In the genomic region with DNA sequence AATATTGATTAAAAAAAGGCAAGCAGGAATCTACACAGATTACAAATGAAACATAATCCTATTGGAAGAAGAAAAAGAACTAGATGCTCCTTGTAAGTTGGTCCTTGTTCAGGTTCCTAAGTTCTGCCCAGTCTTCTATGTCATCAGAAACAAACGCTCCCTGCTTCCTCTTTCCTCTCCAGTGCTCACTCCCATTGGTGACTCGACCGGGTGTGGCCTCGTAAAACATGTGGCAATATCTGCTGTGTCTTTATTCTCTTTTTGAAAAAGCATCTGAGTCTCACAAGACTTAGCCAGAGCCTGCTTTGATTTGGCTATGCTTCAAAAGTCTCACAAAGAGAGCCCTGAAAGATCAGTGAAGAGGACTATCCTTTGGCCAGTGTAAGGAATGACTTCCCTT, we compare ENCODE assay signal across 10 mouse cellular contexts.
DNase-seq lines count a peak whose midpoint lies in the region; ATAC-seq and TF ChIP-seq lines count a peak whose summit lies in the region.
"Had no signal": no experiment of that assay in that cellular context is flagged by ENCODE, and none has a peak within 500 bp of the region (broad histone marks: within the 10 kb centered on the region; RNA-seq: fewer than 3 reads in every experiment).

No protein-coding gene starts in this region.

- H3K4me2 ChIP-seq in liver, postnatal 0 days (ENCODE audit: low read depth, low read length), result no peak overlapping the region
- no peak overlapping the region for H3K4me2 ChIP-seq in stomach, postnatal 0 days (replicated peaks; ENCODE audit: low read depth)
- H3K4me2 ChIP-seq in forebrain, embryonic 11.5 days (ENCODE audit: low read depth, low read length, severe bottlenecking), result no peak overlapping the region
- H3K4me2 ChIP-seq: midbrain, embryonic 15.5 days had no signal

- 0 out of 2 replicates have a peak, but pooled peaks cover 9% of the 10 kb centered on the region for H3K4me1 ChIP-seq in liver, postnatal 0 days (ENCODE audit: insufficient read depth)
- no peaks in the 10 kb centered on the region for H3K4me1 ChIP-seq in stomach, postnatal 0 days (replicated peaks; ENCODE audit: control insufficient read depth, insufficient read depth)
- no peaks in the 10 kb centered on the region for H3K4me1 ChIP-seq in forebrain, embryonic 11.5 days (replicated peaks; ENCODE audit: control insufficient read depth, insufficient read depth, low read length)
- H3K4me1 ChIP-seq: midbrain, embryonic 15.5 days had no signal

- no peak overlapping the region for H3K4me3 ChIP-seq in liver, postnatal 0 days (ENCODE audit: low read depth, low read length)
- no peak overlapping the region for H3K4me3 ChIP-seq in stomach, postnatal 0 days (ENCODE audit: low read depth, low read length)
- H3K4me3 ChIP-seq in forebrain, embryonic 11.5 days (ENCODE audit: low read depth, low read length), result no peak overlapping the region
- H3K4me3 ChIP-seq: midbrain, embryonic 15.5 days had no signal

- no peak for TF ChIP-seq CTCF in liver, postnatal 0 days (IDR thresholded peaks at IDR 0.05; ENCODE audit: low read depth)
- TF ChIP-seq CTCF in stomach, postnatal 0 days (IDR thresholded peaks at IDR 0.05; ENCODE audit: low read depth), result no peak

- H3K9me3 ChIP-seq in liver, postnatal 0 days (ENCODE audit: low read length), result no peaks in the 10 kb centered on the region
- no peaks in the 10 kb centered on the region for H3K9me3 ChIP-seq in stomach, postnatal 0 days (ENCODE audit: control insufficient read depth, low read length)
- no peaks in the 10 kb centered on the region for H3K9me3 ChIP-seq in forebrain, embryonic 11.5 days (ENCODE audit: control insufficient read depth, low read length)
- H3K9me3 ChIP-seq: midbrain, embryonic 15.5 days had no signal

- no peak overlapping the region for H3K9ac ChIP-seq in liver, postnatal 0 days (replicated peaks)
- no peak overlapping the region for H3K9ac ChIP-seq in stomach, postnatal 0 days (ENCODE audit: low read length)
- no peak overlapping the region for H3K9ac ChIP-seq in forebrain, embryonic 11.5 days (ENCODE audit: low read length)
- H3K9ac ChIP-seq: midbrain, embryonic 15.5 days had no signal

- no peaks in the 10 kb centered on the region for H3K36me3 ChIP-seq in liver, postnatal 0 days (replicated peaks; ENCODE audit: insufficient read depth, low read length)
- no peaks in the 10 kb centered on the region for H3K36me3 ChIP-seq in stomach, postnatal 0 days (ENCODE audit: control insufficient read depth, insufficient read depth, low read length)
- no peaks in the 10 kb centered on the region for H3K36me3 ChIP-seq in forebrain, embryonic 11.5 days (ENCODE audit: control insufficient read depth, insufficient read depth, low read length)
- H3K36me3 ChIP-seq: midbrain, embryonic 15.5 days had no signal

- H3K27ac ChIP-seq in liver, postnatal 0 days (ENCODE audit: low read depth), result no peak overlapping the region
- H3K27ac ChIP-seq in stomach, postnatal 0 days (replicated peaks), result no peak overlapping the region
- no peak overlapping the region for H3K27ac ChIP-seq in forebrain, embryonic 11.5 days (ENCODE audit: low read depth, low read length)
- H3K27ac ChIP-seq: midbrain, embryonic 15.5 days had no signal

- intact Hi-C loops in left cerebral cortex, postnatal 36 days (cut with DNase I), result no loop called here

- 35% methylated on average over 4 of the region's 4 CpGs for WGBS in liver, postnatal 0 days (ENCODE audit: insufficient replicate concordance)
- 54% methylated on average over 4 of the region's 4 CpGs for WGBS in stomach, postnatal 0 days
- WGBS in forebrain, embryonic 11.5 days, result 87% methylated on average over 4 of the region's 4 CpGs

- peak; percentile 39 to 44 for DNase-seq in lung, adult 18-20 months
- DNase-seq in lung, postnatal 10 days, result no peak
- DNase-seq in gastrocnemius, postnatal 25 days, result peak; percentile 25
- DNase-seq in liver, postnatal 0 days, result peak; percentile 29
- peak; percentile 50 for DNase-seq in stomach, postnatal 0 days (ENCODE audit: low spot score)
- no peak for DNase-seq in left cerebral cortex, postnatal 36 days (ENCODE audit: low spot score in 2 of 2)
- DNase-seq in adrenal gland, postnatal 4 days (ENCODE audit: low spot score in 2 of 2), result no peak
- DNase-seq in forebrain, embryonic 11.5 days (ENCODE audit: low spot score), result no peak
- DNase-seq: kidney, adult 9 months had no signal

- H3K27me3 ChIP-seq in liver, postnatal 0 days (ENCODE audit: insufficient read depth, low read length), result no peaks in the 10 kb centered on the region
- H3K27me3 ChIP-seq in stomach, postnatal 0 days (ENCODE audit: control insufficient read depth, insufficient read depth, low read length), result no peaks in the 10 kb centered on the region
- no peaks in the 10 kb centered on the region for H3K27me3 ChIP-seq in forebrain, embryonic 11.5 days (ENCODE audit: control insufficient read depth, insufficient read depth, low read length)
- H3K27me3 ChIP-seq: midbrain, embryonic 15.5 days had no signal

- no peak for ATAC-seq in liver, postnatal 0 days
- peak; percentile 80 for ATAC-seq in stomach, postnatal 0 days (ENCODE audit: low FRiP score, low TSS enrichment)
- no peak for ATAC-seq in forebrain, embryonic 11.5 days (replicated peaks; ENCODE audit: low FRiP score)
- ATAC-seq: midbrain, embryonic 15.5 days had no signal

- no peak for TF ChIP-seq EP300 in liver, postnatal 0 days (IDR thresholded peaks at IDR 0.05; ENCODE audit: low read depth)
- no peak for TF ChIP-seq EP300 in stomach, postnatal 0 days (optimal IDR thresholded peaks at IDR 0.05)

Comparison
In these comparisons a context has a peak if more than half of its experiments do, and no peak if none do; other contexts are left out.
1. DNase-seq: peak in lung, adult 18-20 months (2 of 2), gastrocnemius, postnatal 25 days (single experiment), liver, postnatal 0 days (single experiment) and stomach, postnatal 0 days (single experiment); none in lung, postnatal 10 days (single experiment), left cerebral cortex, postnatal 36 days (0 of 2), adrenal gland, postnatal 4 days (0 of 2) and forebrain, embryonic 11.5 days (single experiment).